Mouse (Mus musculus) megakaryocyte progenitor cell, adult 5-6 weeks (primary cell): Measurements from ENCODE around the gene Elk4. TPM values are rescaled to one million over a fixed set of nuclear protein-coding genes. Genes with fewer than 3 reads are reported as not detected.

Experiments
- ATAC-seq: replicated peaks from 2 replicates; pipeline ENCODE4 v1.8.0; 2016; ENCODE audit warnings: mild to moderate bottlenecking, moderate TSS enrichment, inconsistent platforms; ENCODE audit not compliant: poor library complexity
- total RNA-seq, 2 experiments: library from RNA; stranded (forward) in 1 of 2; stranded (reverse) in 1 of 2; fragments of 157-497, 149-512 nt in 1 of 2; fragments of 200-1000 nt in 1 of 2; gene quantifications; 2 replicates each; pipeline versions ENCODE4 v1.2.3 to v1.2.4; 2015 to 2017

Gene Elk4
- total RNA-seq, 2 experiments from 2014 or later: 44.3 to 87.7 TPM

GRCm38 (mm10) chr1:132061750-132062541 lies 54.5 kb downstream of the Elk4 start:
- ATAC-seq: no peak

DNA sequence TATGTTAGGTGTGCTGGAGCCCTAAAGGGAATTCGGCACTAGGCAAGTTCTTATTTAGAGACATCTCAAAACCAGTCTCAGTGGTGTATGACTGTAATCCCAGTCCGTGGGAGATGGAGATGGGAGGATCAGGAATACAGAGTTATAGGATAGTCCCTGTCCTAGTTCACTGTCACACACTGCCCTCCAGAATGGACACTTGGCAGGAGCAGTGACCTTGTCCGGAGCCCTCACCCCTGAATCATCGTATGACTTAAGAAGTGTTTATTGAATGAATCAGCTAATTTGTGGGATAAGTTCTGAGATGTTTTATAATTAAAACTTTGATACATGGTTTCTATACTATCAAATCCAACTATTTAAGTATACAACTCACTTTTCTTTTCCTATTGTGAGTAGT lies 55.7 kb downstream of the Elk4 start:
- no peak for ATAC-seq

DNA sequence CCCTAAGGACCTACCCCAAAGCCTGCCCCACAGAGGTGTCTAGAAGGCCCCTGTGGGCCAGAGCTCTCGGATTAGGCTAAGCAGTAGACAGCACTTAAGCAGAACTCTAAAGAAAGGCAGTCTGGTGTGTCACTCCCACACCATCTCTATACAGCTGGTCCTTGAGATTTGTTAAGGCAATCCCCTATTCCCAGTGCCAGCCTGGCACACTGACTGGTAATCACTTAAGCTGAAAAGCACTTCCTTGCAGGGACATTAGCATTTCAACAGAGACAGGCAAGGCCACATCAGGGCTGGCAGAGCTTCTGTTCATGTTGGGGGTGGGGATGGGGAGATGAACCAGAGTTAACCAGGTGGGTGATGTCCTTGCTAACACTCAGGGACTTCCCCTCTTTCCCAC lies 57.6 kb downstream of the Elk4 start:
- no peak for ATAC-seq

GRCm38 (mm10) chr1:132065475-132066172 lies 58.2 kb downstream of the Elk4 start:
- ATAC-seq: no peak

- ATAC-seq: peak; percentile 70
These were observed 60.2 kb downstream of the Elk4 start, which contains the start of gene Mfsd4a for GRCm38 (mm10) chr1:132067261-132068255. TSS of gene Mfsd4a (minus strand) at chr1:132068062.

- no peak for ATAC-seq
These were observed 62.0 kb downstream of the Elk4 start for GRCm38 (mm10) chr1:132069436-132069835.

DNA sequence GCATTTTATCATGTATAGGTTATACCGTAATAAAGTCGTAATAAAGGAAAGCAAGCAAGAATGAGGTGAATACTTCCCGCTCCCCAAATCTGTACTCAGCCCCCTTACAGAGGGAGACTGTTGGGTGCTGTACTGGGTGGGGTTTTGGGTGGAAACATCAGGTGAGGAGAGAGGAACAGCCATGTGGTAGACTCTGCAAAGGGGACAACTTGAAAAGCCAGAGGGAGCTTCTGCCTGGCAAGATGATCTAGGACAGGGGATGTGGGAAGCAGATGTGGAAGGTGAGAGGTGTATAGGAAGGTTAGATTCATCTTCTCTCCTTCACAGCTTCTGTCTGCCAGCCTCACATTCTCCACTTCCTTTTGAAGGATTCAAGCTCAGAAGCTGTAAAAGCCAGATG lies 63.3 kb downstream of the Elk4 start:
- ATAC-seq: no peak

DNA sequence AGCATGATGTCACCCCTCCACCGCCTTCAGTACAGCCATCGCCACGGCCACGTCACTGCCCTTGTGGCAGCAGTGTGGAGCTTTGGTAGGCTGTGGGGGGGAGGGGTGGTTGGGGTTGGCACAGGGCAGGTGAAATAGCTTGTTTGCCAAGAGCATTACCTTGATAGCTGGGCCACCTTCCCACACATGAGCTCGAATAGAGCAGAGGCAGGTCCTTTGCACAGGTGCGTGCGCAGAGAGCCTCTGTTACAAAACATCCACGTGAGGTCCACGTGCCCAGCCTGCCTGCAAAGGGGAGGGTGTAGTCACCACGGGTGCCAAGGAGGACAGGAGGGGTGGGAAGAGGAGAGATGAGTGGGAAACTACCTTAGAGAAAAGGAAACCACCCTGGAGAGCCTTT lies 68.2 kb downstream of the Elk4 start:
- ATAC-seq: no peak

- ATAC-seq: peak; percentile 60
These were observed 71.0 kb downstream of the Elk4 start for GRCm38 (mm10) chr1:132078413-132078812.

Other genes with a start within 250 kb of the Elk4 start
- 0.15 and 0.17 TPM in 2 replicates for gene Pm20d1, start 210.2 kb upstream of the Elk4 start, total RNA-seq (2015)
- gene Pm20d1, start 210.2 kb upstream of the Elk4 start, total RNA-seq (2017): 0.07 and 0.08 TPM in 2 replicates
- 5.9 TPM in 2 replicates for gene Slc41a1, start 180.1 kb upstream of the Elk4 start, total RNA-seq (2015)
- gene Slc41a1, start 180.1 kb upstream of the Elk4 start, total RNA-seq (2017): 3.3 and 5.2 TPM in 2 replicates
- gene Rab29, start 140.4 kb upstream of the Elk4 start, total RNA-seq (2015): 17.0 and 19.0 TPM in 2 replicates
- 16.0 and 20.2 TPM in 2 replicates for gene Rab29, start 140.4 kb upstream of the Elk4 start, total RNA-seq (2017)
- 205 and 208 TPM in 2 replicates for gene Nucks1, start 97.1 kb upstream of the Elk4 start, total RNA-seq (2015)
- 299 and 362 TPM in 2 replicates for gene Nucks1, start 97.1 kb upstream of the Elk4 start, total RNA-seq (2017)
- gene Slc45a3, start 44.6 kb upstream of the Elk4 start, total RNA-seq (2015): 1.6 and 2.7 TPM in 2 replicates
- 1.1 and 1.6 TPM in 2 replicates for gene Slc45a3, start 44.6 kb upstream of the Elk4 start, total RNA-seq (2017)
- gene Mfsd4a, start 60.5 kb downstream of the Elk4 start, total RNA-seq (2015): 0.52 TPM in 1 of 2 replicates, not detected in the other
- 0.20 and 0.25 TPM in 2 replicates for gene Mfsd4a, start 60.5 kb downstream of the Elk4 start, total RNA-seq (2017)
- 1.7 and 2.3 TPM in 2 replicates for gene Cdk18, start 132.1 kb downstream of the Elk4 start, total RNA-seq (2015)
- 0.75 and 1.3 TPM in 2 replicates for gene Cdk18, start 132.1 kb downstream of the Elk4 start, total RNA-seq (2017)
- gene Lemd1, start 183.8 kb downstream of the Elk4 start, total RNA-seq (2015): not detected in 2 replicates
- gene Lemd1, start 183.8 kb downstream of the Elk4 start, total RNA-seq (2017): not detected in 2 replicates
- not detected in 2 replicates for gene AC124108.1, start 183.8 kb downstream of the Elk4 start, total RNA-seq (2015)
- not detected in 2 replicates for gene AC124108.1, start 183.8 kb downstream of the Elk4 start, total RNA-seq (2017)
- gene Gm10188, start 222.2 kb downstream of the Elk4 start, total RNA-seq (2015): not detected in 2 replicates
- not detected in 2 replicates for gene Gm10188, start 222.2 kb downstream of the Elk4 start, total RNA-seq (2017)